Mouse (Mus musculus): ENCODE data around the gene Cib3. TPM values are rescaled to one million over a fixed set of nuclear protein-coding genes. Genes with fewer than 3 reads are reported as not detected.
A peak's percentile ranks its signal among the peaks of the same experiment; 100 is the strongest.

The Cib3 gene
- polyA plus RNA-seq, 1 experiment from 2014 or later, result not detected

DNA sequence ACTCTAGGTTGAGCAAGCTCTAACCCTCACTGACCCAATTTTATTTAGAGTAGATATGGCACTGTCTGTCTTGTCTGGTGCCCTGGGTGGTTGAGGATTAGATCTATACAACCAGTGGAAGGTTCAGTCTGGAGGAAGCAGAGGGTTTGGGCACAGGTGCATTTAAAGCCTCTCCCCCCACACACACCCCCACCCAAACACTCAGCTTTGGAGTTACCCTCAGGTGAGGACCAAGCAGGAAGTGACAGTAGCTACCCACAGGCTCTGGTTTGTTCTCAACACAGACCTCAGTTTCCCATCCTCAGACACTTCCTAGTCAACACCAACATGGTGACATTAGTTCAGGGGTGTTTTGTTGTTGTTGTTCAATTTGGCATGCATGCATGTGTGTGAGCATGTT, 49.8 kb downstream of the Cib3 start:
- ATAC-seq (ENCODE audit: insufficient number of reproducible peaks, low FRiP score), result no peak
- Histone ChIP-seq H3K4me1 (replicated peaks) (peaks cover 15% of the 10 kb centered on the region), H3K36me3 (peaks cover 24% of the 10 kb centered on the region), H3K9me3 (replicated peaks) (no peaks in the 10 kb centered on the region), H3K27ac (ENCODE audit: poor library complexity, severe bottlenecking) (no peak overlapping the region), H3K27me3 (replicated peaks) (no peaks in the 10 kb centered on the region), H3K4me2 (no peak overlapping the region), H3K4me3 (no peak overlapping the region), H3K9ac (no peak overlapping the region)

DNA sequence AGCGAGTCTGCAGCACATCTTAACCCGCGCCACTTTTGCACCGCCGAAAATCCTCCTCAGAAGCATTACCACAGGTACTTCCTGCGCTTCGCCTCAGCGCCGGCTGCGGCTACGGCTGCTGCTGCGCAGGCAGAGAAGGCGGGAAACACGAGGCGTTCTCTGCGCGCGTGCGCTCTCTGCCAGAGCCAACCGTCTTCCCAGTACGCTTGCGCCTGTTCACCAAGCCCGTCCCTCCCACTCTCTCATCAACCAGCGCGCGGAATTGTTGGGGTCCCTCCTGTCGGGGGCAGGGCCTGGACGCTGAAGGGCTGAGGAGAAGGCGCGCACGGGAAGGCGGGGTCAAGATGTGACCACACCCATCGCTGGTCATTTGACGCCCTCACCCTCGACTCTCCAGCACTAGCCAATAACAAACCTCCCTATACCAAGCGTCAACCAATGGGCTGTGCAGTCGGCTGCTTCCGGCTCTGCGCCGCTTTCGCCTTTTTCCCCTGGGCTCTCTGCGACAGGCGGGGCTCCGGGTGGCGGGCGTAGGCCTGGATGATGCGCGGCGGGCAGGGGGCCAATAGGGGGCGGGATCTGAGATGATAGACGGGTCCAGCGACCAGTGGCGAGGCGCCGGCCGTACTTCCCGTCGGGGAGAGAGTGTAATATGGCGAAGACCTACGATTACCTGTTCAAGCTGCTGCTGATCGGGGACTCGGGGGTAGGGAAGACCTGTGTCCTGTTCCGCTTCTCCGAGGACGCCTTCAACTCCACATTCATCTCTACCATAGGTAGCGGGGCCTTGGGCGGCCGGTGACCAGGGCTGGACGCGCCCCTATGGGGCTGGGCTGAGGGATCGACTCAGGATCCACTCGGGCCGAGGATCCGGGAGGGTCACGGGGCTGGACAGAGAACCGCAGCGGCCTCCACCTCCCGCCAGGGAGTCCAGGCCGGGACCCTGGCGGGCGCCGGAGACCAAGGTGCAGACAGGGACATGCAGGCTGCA, 51.6 kb downstream of the Cib3 start, which contains the start of gene Rab8a:
TSS of gene Rab8a (plus strand) at position 494 of the 991 bp plus-strand sequence.
- WGBS, result under 1% methylated on average over 82 of the region's 82 CpGs
- peak within 1 kb of the TSS; percentile 98 for H3K9ac ChIP-seq
- ATAC-seq (ENCODE audit: insufficient number of reproducible peaks, low FRiP score), result peak; percentile 99
- H3K27me3 ChIP-seq (replicated peaks), result no peaks in the 10 kb centered on the region
- H3K9me3 ChIP-seq (replicated peaks), result no peaks in the 10 kb centered on the region
- H3K36me3 ChIP-seq, result peaks cover 18% of the 10 kb centered on the region
- peaks cover 15% of the 10 kb centered on the region for H3K4me1 ChIP-seq (replicated peaks)
- H3K4me3 ChIP-seq, result peak within 1 kb of the TSS; percentile 98
- peak within 1 kb of the TSS; percentile 80 for H3K27ac ChIP-seq (ENCODE audit: poor library complexity, severe bottlenecking)
- H3K4me2 ChIP-seq, result peak within 1 kb of the TSS; percentile 94

DNA sequence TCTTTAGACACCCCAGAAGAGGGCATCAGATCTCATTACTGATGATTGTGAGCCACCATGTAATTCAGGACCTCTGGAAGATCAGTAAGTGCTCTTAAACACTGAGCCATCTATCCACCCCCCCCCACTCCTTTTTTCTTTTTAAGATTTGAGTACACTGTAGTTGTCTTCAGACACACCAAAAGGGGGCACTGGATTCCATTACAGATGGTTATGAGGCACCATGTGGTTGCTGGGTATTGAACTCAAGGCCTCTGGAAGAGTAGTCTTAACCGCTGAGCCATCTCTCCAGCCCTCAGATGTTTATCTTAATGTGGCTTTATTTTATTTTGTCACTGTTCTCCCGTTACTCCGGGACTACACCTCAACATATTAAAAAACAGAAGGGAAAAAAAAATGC, 52.6 kb downstream of the Cib3 start:
- Histone ChIP-seq H3K36me3 (peaks cover 11% of the 10 kb centered on the region), H3K9me3 (replicated peaks) (no peaks in the 10 kb centered on the region), H3K4me2 (peak overlapping the region; percentile 71), H3K4me1 (replicated peaks) (peaks cover 15% of the 10 kb centered on the region), H3K9ac (no peak overlapping the region), H3K4me3 (peak overlapping the region; percentile 98), H3K27ac (ENCODE audit: poor library complexity, severe bottlenecking) (no peak overlapping the region), H3K27me3 (replicated peaks) (no peaks in the 10 kb centered on the region)
- no peak for ATAC-seq (ENCODE audit: insufficient number of reproducible peaks, low FRiP score)
- WGBS, result 61% methylated on average over 3 of the region's 3 CpGs

DNA sequence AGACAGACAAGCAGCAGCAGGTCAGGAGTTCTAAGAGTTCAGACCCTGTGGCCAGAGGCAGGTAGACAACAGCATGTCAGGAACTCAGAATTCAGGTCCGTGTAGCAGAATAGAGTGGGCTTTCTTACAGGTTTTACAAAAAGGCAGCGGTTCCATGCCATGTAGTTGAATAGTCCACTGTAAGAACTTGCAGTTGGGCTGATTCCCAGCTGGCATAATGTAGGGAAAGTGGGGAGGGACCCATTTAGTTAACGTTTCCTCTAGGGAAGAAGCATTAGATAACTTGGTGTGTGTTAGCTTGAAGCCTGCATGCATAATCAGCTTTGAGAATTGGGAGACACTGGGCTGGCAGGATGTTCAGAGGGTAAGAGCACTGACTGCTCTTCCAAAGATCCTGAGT, 53.9 kb downstream of the Cib3 start:
- Histone ChIP-seq H3K27ac (ENCODE audit: poor library complexity, severe bottlenecking) (no peak overlapping the region), H3K9me3 (replicated peaks) (no peaks in the 10 kb centered on the region), H3K27me3 (replicated peaks) (no peaks in the 10 kb centered on the region), H3K4me2 (no peak overlapping the region), H3K9ac (no peak overlapping the region), H3K36me3 (peaks cover 7% of the 10 kb centered on the region), H3K4me3 (no peak overlapping the region), H3K4me1 (replicated peaks) (peaks cover 15% of the 10 kb centered on the region)
- ATAC-seq (ENCODE audit: insufficient number of reproducible peaks, low FRiP score), result no peak
- 79% methylated on average over 3 of the region's 3 CpGs for WGBS

DNA sequence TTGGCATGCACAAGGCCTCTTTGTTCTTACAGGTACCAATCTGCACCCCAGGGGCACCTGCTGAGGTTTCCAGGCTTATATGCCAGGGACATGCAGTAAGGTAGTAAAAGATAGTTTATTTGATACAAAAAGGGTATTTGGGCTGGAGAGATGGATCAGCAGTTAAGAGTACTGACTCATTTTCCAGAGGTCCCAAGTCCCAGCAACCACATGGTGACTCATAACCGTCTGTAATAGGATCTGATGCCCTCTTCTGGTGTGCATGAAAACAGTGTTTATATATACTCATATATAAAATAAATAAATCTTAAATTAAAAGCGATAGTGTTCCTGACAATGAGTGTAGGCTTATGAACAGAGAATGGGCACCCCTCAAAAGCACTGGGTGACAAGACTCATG, 54.5 kb downstream of the Cib3 start:
- no peak overlapping the region for H3K4me3 ChIP-seq
- peaks cover 15% of the 10 kb centered on the region for H3K4me1 ChIP-seq (replicated peaks)
- no peak for ATAC-seq (ENCODE audit: insufficient number of reproducible peaks, low FRiP score)
- no peak overlapping the region for H3K9ac ChIP-seq
- H3K27ac ChIP-seq (ENCODE audit: poor library complexity, severe bottlenecking), result no peak overlapping the region
- no peaks in the 10 kb centered on the region for H3K27me3 ChIP-seq (replicated peaks)
- no peaks in the 10 kb centered on the region for H3K9me3 ChIP-seq (replicated peaks)
- H3K36me3 ChIP-seq, result peaks cover 14% of the 10 kb centered on the region
- no peak overlapping the region for H3K4me2 ChIP-seq
- WGBS, result 80% methylated on average over 2 of the region's 2 CpGs

Other genes starting within 250 kb of the Cib3 start
- 0.18 and 0.32 TPM in 2 replicates for gene Cyp4f18, start 203.2 kb downstream of the Cib3 start, polyA plus RNA-seq (2016; fragmentation: Nextera tagmentation; extraction: Ambion mirVana)
- not detected in 2 replicates for gene Olfr372, start 171.6 kb downstream of the Cib3 start, polyA plus RNA-seq (2016; fragmentation: Nextera tagmentation; extraction: Ambion mirVana)
- not detected in 2 replicates for gene Olfr373, start 129.7 kb downstream of the Cib3 start, polyA plus RNA-seq (2016; fragmentation: Nextera tagmentation; extraction: Ambion mirVana)
- gene Olfr374, start 105.8 kb downstream of the Cib3 start, polyA plus RNA-seq (2016; fragmentation: Nextera tagmentation; extraction: Ambion mirVana), result 0.14 TPM in 1 of 2 replicates, not detected in the other
- 399 and 414 TPM in 2 replicates for gene Tpm4, start 77.9 kb downstream of the Cib3 start, polyA plus RNA-seq (2016; fragmentation: Nextera tagmentation; extraction: Ambion mirVana)
- gene Rab8a, start 51.6 kb downstream of the Cib3 start, polyA plus RNA-seq (2016; fragmentation: Nextera tagmentation; extraction: Ambion mirVana), result 72.5 and 77.5 TPM in 2 replicates
- 0.09 TPM in 1 of 2 replicates, not detected in the other for gene Hsh2d, start 23.2 kb downstream of the Cib3 start, polyA plus RNA-seq (2016; fragmentation: Nextera tagmentation; extraction: Ambion mirVana)
- not detected in 2 replicates for gene Gm11034, start 799 bp upstream of the Cib3 start, polyA plus RNA-seq (2016; fragmentation: Nextera tagmentation; extraction: Ambion mirVana)
- gene Fam32a, start 6.9 kb upstream of the Cib3 start, polyA plus RNA-seq (2016; fragmentation: Nextera tagmentation; extraction: Ambion mirVana), result 43.9 and 44.7 TPM in 2 replicates
- gene Ap1m1, start 27.2 kb upstream of the Cib3 start, polyA plus RNA-seq (2016; fragmentation: Nextera tagmentation; extraction: Ambion mirVana), result 112 and 113 TPM in 2 replicates
- gene Gm10282, start 92.4 kb upstream of the Cib3 start, polyA plus RNA-seq (2016; fragmentation: Nextera tagmentation; extraction: Ambion mirVana), result 17.1 and 19.9 TPM in 2 replicates
- gene Klf2, start 106.2 kb upstream of the Cib3 start, polyA plus RNA-seq (2016; fragmentation: Nextera tagmentation; extraction: Ambion mirVana), result 28.1 and 31.6 TPM in 2 replicates
- gene Eps15l1, start 208.6 kb upstream of the Cib3 start, polyA plus RNA-seq (2016; fragmentation: Nextera tagmentation; extraction: Ambion mirVana), result 47.4 and 50.6 TPM in 2 replicates
- 0.78 and 1.3 TPM in 2 replicates for gene Calr3, start 231.0 kb upstream of the Cib3 start, polyA plus RNA-seq (2016; fragmentation: Nextera tagmentation; extraction: Ambion mirVana)
- 10.7 and 11.0 TPM in 2 replicates for gene 1700030K09Rik, start 231.0 kb upstream of the Cib3 start, polyA plus RNA-seq (2016; fragmentation: Nextera tagmentation; extraction: Ambion mirVana)